Mouse (Mus musculus) intestine, embryonic 14.5 days (tissue): ENCODE results near the gene Pde6b. TPM values are rescaled to one million over a fixed set of nuclear protein-coding genes. Genes with fewer than 3 reads are reported as not detected.

ENCODE experiments used
- ATAC-seq: fragments of 200-750 bp; cut with Nextera tagmentation; replicated peaks from 2 replicates; pipeline ENCODE4 v1.8.0; 2017; ENCODE audit warnings: low read depth, moderate number of reproducible peaks, moderate TSS enrichment, moderate library complexity; ENCODE audit not compliant: low FRiP score, low TSS enrichment
- DNase-seq: peaks from one replicate; pipeline ENCODE4 v3.0.0-alpha.2; 2018; ENCODE audit warnings: low spot score
- H3K27ac ChIP-seq: fragments of 300-500 bp; sonication (generic); 2 replicates; pipeline ENCODE4 v1.5.1; 2014; ENCODE audit warnings: low read depth, mild to moderate bottlenecking, control low read depth
- H3K27me3 ChIP-seq: fragments of 300-500 bp; sonication (generic); replicated peaks from 2 replicates; pipeline ENCODE4 v1.6.1; 2014; ENCODE audit warnings: low read length, control low read depth; ENCODE audit not compliant: control insufficient read depth, insufficient read depth
- H3K36me3 ChIP-seq: fragments of 300-500 bp; sonication (generic); 2 replicates; pipeline ENCODE4 v1.6.1; 2014; ENCODE audit warnings: low read length, control low read depth; ENCODE audit not compliant: control insufficient read depth, insufficient read depth
- H3K4me1 ChIP-seq: fragments of 300-500 bp; sonication (generic); replicated peaks from 2 replicates; pipeline ENCODE4 v1.6.1; 2014; ENCODE audit warnings: low read length, control low read depth, mixed read lengths; ENCODE audit not compliant: control insufficient read depth, insufficient read depth
- H3K4me2 ChIP-seq: fragments of 300-500 bp; sonication (generic); 2 replicates; pipeline ENCODE4 v1.6.1; 2014; ENCODE audit warnings: low read length
- H3K4me3 ChIP-seq: fragments of 300-500 bp; sonication (generic); 2 replicates; pipeline ENCODE4 v1.5.1; 2014; ENCODE audit warnings: low read depth, low read length, control low read depth, mixed read lengths
- H3K9ac ChIP-seq: fragments of 300-500 bp; sonication (generic); 2 replicates; pipeline ENCODE4 v1.6.1; 2014; ENCODE audit warnings: mild to moderate bottlenecking, low read length
- H3K9me3 ChIP-seq: fragments of 300-500 bp; sonication (generic); 2 replicates; pipeline ENCODE4 v1.6.1; 2016; ENCODE audit warnings: low read length, control low read depth; ENCODE audit not compliant: control insufficient read depth
- WGBS: fragments of 180-500 bp; shearing (Covaris S2); extraction: QIAGEN DNeasy Blood & Tissue Kit; methylation state at CpG from one replicate; pipeline ENCODE4 v1.1.7; 2014; 5-methylcytosine and 5-hydroxymethylcytosine counted together
- polyA plus RNA-seq: library from polyadenylated mRNA; unstranded; fragments of >200 nt; fragmentation: Nextera tagmentation; extraction: Ambion mirVana; gene quantifications from 2 replicates; pipeline ENCODE4 v1.2.1, GENCODE M21; 2014

The Pde6b gene
- 0.19 and 0.34 TPM in 2 replicates for polyA plus RNA-seq

- Histone ChIP-seq H3K27ac (no peak within 1 kb of the TSS), H3K9me3 (no peaks in the 10 kb centered on the region), H3K9ac (no peak within 1 kb of the TSS), H3K4me3 (no peak within 1 kb of the TSS), H3K27me3 (no peaks in the 10 kb centered on the region), H3K4me2 (no peak within 1 kb of the TSS), H3K4me1 (no peaks in the 10 kb centered on the region), H3K36me3 (no peaks in the 10 kb centered on the region)
- DNase-seq (no peak), ATAC-seq (no peak)
- WGBS: 81% methylated on average over 7 of the region's 7 CpGs
Measured at GRCm38 (mm10) chr5:108388201-108388600, at the start of gene Pde6b. Pde6b (plus strand) TSS chr5:108388391.

- Histone ChIP-seq H3K27ac (no peak overlapping the region), H3K4me1 (no peaks in the 10 kb centered on the region), H3K4me2 (no peak overlapping the region), H3K27me3 (no peaks in the 10 kb centered on the region), H3K4me3 (no peak overlapping the region), H3K9ac (no peak overlapping the region), H3K9me3 (no peaks in the 10 kb centered on the region), H3K36me3 (peaks cover 52% of the 10 kb centered on the region; the same call in 1 of the 2 replicates)
- 91% methylated on average over 4 of the region's 4 CpGs for WGBS
- DNase-seq: no peak
- ATAC-seq: no peak
Measured at GRCm38 (mm10) chr5:108343680-108344170, 44.5 kb upstream of the Pde6b start.

GRCm38 (mm10) chr5:108345313-108346071 is 42.7 kb upstream of the Pde6b start:
- no peak overlapping the region for H3K4me2 ChIP-seq
- H3K27ac ChIP-seq: no peak overlapping the region
- H3K27me3 ChIP-seq: no peaks in the 10 kb centered on the region
- ATAC-seq (no peak), DNase-seq (no peak)
- H3K9ac ChIP-seq: no peak overlapping the region
- WGBS: 89% methylated on average over 10 of the region's 10 CpGs
- no peaks in the 10 kb centered on the region for H3K9me3 ChIP-seq
- H3K4me3 ChIP-seq: no peak overlapping the region
- peaks cover 46% of the 10 kb centered on the region; the same call in 1 of the 2 replicates for H3K36me3 ChIP-seq
- no peaks in the 10 kb centered on the region for H3K4me1 ChIP-seq

GRCm38 (mm10) chr5:108347843-108348242 is 40.3 kb upstream of the Pde6b start:
- Histone ChIP-seq H3K9me3 (no peaks in the 10 kb centered on the region), H3K9ac (no peak overlapping the region), H3K27ac (no peak overlapping the region), H3K27me3 (no peaks in the 10 kb centered on the region), H3K4me3 (no peak overlapping the region), H3K36me3 (peaks cover 30% of the 10 kb centered on the region; the same call in 1 of the 2 replicates), H3K4me2 (no peak overlapping the region), H3K4me1 (no peaks in the 10 kb centered on the region)
- DNase-seq: no peak
- 78% methylated on average over 6 of the region's 6 CpGs for WGBS
- no peak for ATAC-seq

GRCm38 (mm10) chr5:108349511-108350148 is 38.6 kb upstream of the Pde6b start:
- ATAC-seq (no peak), DNase-seq (no peak)
- Histone ChIP-seq H3K27ac (no peak overlapping the region), H3K4me1 (no peaks in the 10 kb centered on the region), H3K9ac (no peak overlapping the region), H3K4me3 (no peak overlapping the region), H3K9me3 (no peaks in the 10 kb centered on the region), H3K27me3 (no peaks in the 10 kb centered on the region), H3K36me3 (0 out of 2 replicates have a peak, but pooled peaks cover 22% of the 10 kb centered on the region), H3K4me2 (no peak overlapping the region)
- WGBS: 95% methylated on average over 9 of the region's 9 CpGs

- H3K9me3 ChIP-seq: no peaks in the 10 kb centered on the region
- no peak for ATAC-seq
Measured at GRCm38 (mm10) chr5:108354056-108354455, 34.1 kb upstream of the Pde6b start.

GRCm38 (mm10) chr5:108357862-108358261 is 30.3 kb upstream of the Pde6b start:
- ATAC-seq (no peak), DNase-seq (no peak)
- Histone ChIP-seq H3K27ac (no peak overlapping the region), H3K4me2 (no peak overlapping the region), H3K36me3 (no peaks in the 10 kb centered on the region), H3K9me3 (no peaks in the 10 kb centered on the region), H3K9ac (no peak overlapping the region), H3K4me3 (no peak overlapping the region), H3K4me1 (no peaks in the 10 kb centered on the region), H3K27me3 (peaks cover 7% of the 10 kb centered on the region)
- WGBS: 80% methylated on average over 1 of the region's 1 CpGs

More at GRCm38 (mm10) chr5:108354056-108354455, 34.1 kb upstream of the Pde6b start:
- no peaks in the 10 kb centered on the region for H3K27me3 ChIP-seq
- DNase-seq: no peak
- WGBS: 90% methylated on average over 2 of the region's 2 CpGs
- H3K27ac ChIP-seq: no peak overlapping the region
- H3K36me3 ChIP-seq: 0 out of 2 replicates have a peak, but pooled peaks cover 3% of the 10 kb centered on the region
- H3K9ac ChIP-seq: no peak overlapping the region
- no peaks in the 10 kb centered on the region for H3K4me1 ChIP-seq
- H3K4me2 ChIP-seq: no peak overlapping the region
- no peak overlapping the region for H3K4me3 ChIP-seq

GRCm38 (mm10) chr5:108359491-108359890 is 28.7 kb upstream of the Pde6b start:
- Histone ChIP-seq H3K4me3 (no peak overlapping the region), H3K27me3 (peaks cover 24% of the 10 kb centered on the region), H3K27ac (no peak overlapping the region), H3K9ac (no peak overlapping the region), H3K4me1 (no peaks in the 10 kb centered on the region), H3K4me2 (no peak overlapping the region), H3K36me3 (no peaks in the 10 kb centered on the region), H3K9me3 (no peaks in the 10 kb centered on the region)
- ATAC-seq (no peak), DNase-seq (no peak)
- WGBS: 88% methylated on average over 9 of the region's 9 CpGs
